Comparison of ENCODE assay signal across 22 mouse cellular contexts in the genomic region with DNA sequence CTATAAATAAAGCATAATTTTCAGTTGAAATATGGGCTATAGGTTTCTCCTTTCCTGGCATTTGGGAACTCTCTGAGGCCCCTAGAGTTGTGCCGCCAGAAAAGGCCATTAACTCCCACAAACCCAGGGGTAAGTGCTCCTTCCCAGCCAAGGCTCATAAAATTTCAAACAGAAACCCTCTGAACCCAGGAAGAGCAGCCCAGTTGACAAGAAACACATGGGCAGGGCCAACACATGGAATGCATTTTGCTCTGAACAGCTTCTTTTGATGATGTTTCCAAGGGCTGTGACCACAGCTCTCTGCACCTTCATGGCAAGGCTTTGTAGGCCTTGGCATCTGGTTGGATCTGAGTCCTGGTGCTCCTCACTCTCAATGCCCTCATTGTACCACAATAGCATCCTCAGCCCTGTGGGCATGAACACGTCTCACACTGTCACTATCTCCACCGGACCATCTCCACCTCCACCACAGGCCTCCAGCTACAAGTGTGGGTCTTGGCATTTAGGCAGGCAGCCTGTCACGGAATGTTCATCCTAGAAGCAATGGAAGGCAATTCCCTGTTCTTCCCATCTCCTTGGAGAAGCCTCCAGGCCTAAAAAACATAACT.
A peak's percentile ranks its signal among the peaks of the same experiment; 100 is the strongest.
DNase-seq lines count a peak whose midpoint lies in the region; ATAC-seq lines count a peak whose summit lies in the region.
"Had no signal": no experiment of that assay in that cellular context is flagged by ENCODE, and none has a peak within 500 bp of the region (broad histone marks: within the 10 kb centered on the region; RNA-seq: fewer than 3 reads in every experiment).

No protein-coding gene starts in this region.

- peak; percentile 67 for DNase-seq in heart, adult 11 months
- DNase-seq in heart, adult 8-10 months (ENCODE audit: low spot score): no peak
- peak; percentile 29 for DNase-seq in NIH3T3 (ENCODE audit: low read depth)
- DNase-seq in embryonic facial prominence, embryonic 14.5 days (ENCODE audit: low spot score): peak; percentile 63
- DNase-seq in retina, postnatal 1 day: no peak
- DNase-seq in thymus, postnatal 4 days: no peak
- no peak for DNase-seq in B cell, adult 2 months
- DNase-seq: adrenal gland, postnatal 25 days; cerebellum, adult 11 months; cerebellum, postnatal 10 days; gastrocnemius, adult 2 months; heart, postnatal 36 days; kidney, adult 9 months; lung, embryonic 14.5 days; lung, postnatal 4 days; thymus, postnatal 36 days had no signal

- no peak overlapping the region for H3K27ac ChIP-seq in embryonic facial prominence, embryonic 14.5 days (replicated peaks; ENCODE audit: low read depth, low read length)
- H3K27ac ChIP-seq in limb, embryonic 13.5 days: peak overlapping the region; percentile 73
- H3K27ac ChIP-seq: gastrocnemius, adult 2 months; hindbrain, postnatal 0 days; liver, embryonic 12.5 days; midbrain, embryonic 10.5 days; neural tube, embryonic 12.5 days had no signal

- no peak overlapping the region for H3K4me3 ChIP-seq in embryonic facial prominence, embryonic 14.5 days (ENCODE audit: low read depth, low read length)
- no peak overlapping the region for H3K4me3 ChIP-seq in limb, embryonic 13.5 days
- H3K4me3 ChIP-seq: gastrocnemius, adult 2 months; liver, embryonic 12.5 days; midbrain, embryonic 10.5 days; neural tube, embryonic 12.5 days had no signal

- no peaks in the 10 kb centered on the region for H3K27me3 ChIP-seq in embryonic facial prominence, embryonic 14.5 days (replicated peaks; ENCODE audit: control insufficient read depth, insufficient read depth, low read length)
- no peaks in the 10 kb centered on the region for H3K27me3 ChIP-seq in limb, embryonic 13.5 days
- H3K27me3 ChIP-seq: CH12.LX; liver, embryonic 12.5 days; neural tube, embryonic 12.5 days had no signal

- H3K9me3 ChIP-seq in embryonic facial prominence, embryonic 14.5 days (ENCODE audit: control insufficient read depth, low read length): no peaks in the 10 kb centered on the region
- 0 out of 2 replicates have a peak, but pooled peaks cover 2% of the 10 kb centered on the region for H3K9me3 ChIP-seq in limb, embryonic 13.5 days
- H3K9me3 ChIP-seq: liver, embryonic 12.5 days; midbrain, embryonic 10.5 days; neural tube, embryonic 12.5 days had no signal

- no peak for ATAC-seq in embryonic facial prominence, embryonic 14.5 days (ENCODE audit: low read depth)
- peak; percentile 40; the same call in 1 of the 2 replicates for ATAC-seq in limb, embryonic 13.5 days (ENCODE audit: low FRiP score, low read depth)
- ATAC-seq: hindbrain, postnatal 0 days; liver, embryonic 12.5 days had no signal

- no peaks in the 10 kb centered on the region for H3K36me3 ChIP-seq in embryonic facial prominence, embryonic 14.5 days (ENCODE audit: control insufficient read depth, insufficient read depth, low read length)
- H3K36me3 ChIP-seq in limb, embryonic 13.5 days: no peaks in the 10 kb centered on the region
- H3K36me3 ChIP-seq: liver, embryonic 12.5 days; midbrain, embryonic 10.5 days; neural tube, embryonic 12.5 days had no signal

- no peak overlapping the region for H3K4me2 ChIP-seq in embryonic facial prominence, embryonic 14.5 days (ENCODE audit: low read depth, low read length)
- no peak overlapping the region for H3K4me2 ChIP-seq in limb, embryonic 13.5 days (replicated peaks)
- H3K4me2 ChIP-seq: liver, embryonic 12.5 days; lung, embryonic 14.5 days; neural tube, embryonic 12.5 days had no signal

- H3K4me1 ChIP-seq in embryonic facial prominence, embryonic 14.5 days (ENCODE audit: control insufficient read depth, insufficient read depth, low read length): peaks cover 10% of the 10 kb centered on the region
- peaks cover 25% of the 10 kb centered on the region for H3K4me1 ChIP-seq in limb, embryonic 13.5 days
- H3K4me1 ChIP-seq: liver, embryonic 12.5 days; midbrain, embryonic 10.5 days; neural tube, embryonic 12.5 days had no signal

- no peak overlapping the region for H3K9ac ChIP-seq in embryonic facial prominence, embryonic 14.5 days (ENCODE audit: low read depth, low read length)
- no peak overlapping the region for H3K9ac ChIP-seq in limb, embryonic 13.5 days
- H3K9ac ChIP-seq: liver, embryonic 12.5 days; lung, embryonic 14.5 days; neural tube, embryonic 12.5 days had no signal

- 62% methylated on average over 4 of the region's 4 CpGs for WGBS in embryonic facial prominence, embryonic 14.5 days
- 46% methylated on average over 4 of the region's 4 CpGs for WGBS in limb, embryonic 13.5 days

Comparison
In these comparisons a context has a peak if more than half of its experiments do, and no peak if none do; other contexts are left out.
1. DNase-seq: peak in heart, adult 11 months (single experiment), NIH3T3 (single experiment) and embryonic facial prominence, embryonic 14.5 days (single experiment); none in heart, adult 8-10 months (single experiment), retina, postnatal 1 day (single experiment), thymus, postnatal 4 days (single experiment) and B cell, adult 2 months (0 of 2).